Mouse (Mus musculus): Measurements from ENCODE around the gene Gdpd3.

GRCm38 (mm10) chr7:126795387-126796317 is 29.5 kb downstream of the Gdpd3 start:
- no peak for TF ChIP-seq POLR2A (IDR thresholded peaks at IDR 0.05; ENCODE audit: borderline replicate concordance, extremely low read depth, low read depth, low read length)
- TF ChIP-seq CTCF (IDR thresholded peaks at IDR 0.05; ENCODE audit: insufficient read depth, low read length), result no peak

Data from lung, adult 2 months (tissue).